Mouse (Mus musculus) right cerebral cortex, adult 18-20 months (tissue): Measurements from ENCODE around the gene Ctdnep1.

ENCODE experiments used
- DNase-seq: peaks from one replicate; pipeline ENCODE4 v3.0.0; 2022; ENCODE audit warnings: mixed read lengths

Ctdnep1 gene

GRCm38 (mm10) chr11:69984431-69984830 is 3.5 kb downstream of the Ctdnep1 start:
- DNase-seq: no peak

- no peak for DNase-seq
These were observed 9.0 kb downstream of the Ctdnep1 start for GRCm38 (mm10) chr11:69989949-69990348.

- DNase-seq: peak; percentile 96
These were observed 10.1 kb downstream of the Ctdnep1 start, which contains the start of gene Gabarap for GRCm38 (mm10) chr11:69990850-69991691. Gabarap (plus strand) TSS chr11:69991143.

GRCm38 (mm10) chr11:69991711-69992110 is 10.8 kb downstream of the Ctdnep1 start:
- no peak for DNase-seq

- DNase-seq: no peak
These were observed 11.4 kb downstream of the Ctdnep1 start for GRCm38 (mm10) chr11:69992396-69992795.

- no peak for DNase-seq
These were observed 12.0 kb downstream of the Ctdnep1 start for GRCm38 (mm10) chr11:69992932-69993331.

GRCm38 (mm10) chr11:69994401-69995090 is 13.6 kb downstream of the Ctdnep1 start:
- DNase-seq: no peak

GRCm38 (mm10) chr11:69995391-69995960 is 14.5 kb downstream of the Ctdnep1 start, which contains the start of gene Phf23:
Phf23 (plus strand) TSS chr11:69995777.
- DNase-seq: peak; percentile 99

- DNase-seq: peak; percentile 40
These were observed 15.5 kb downstream of the Ctdnep1 start for GRCm38 (mm10) chr11:69996161-69997061.

- DNase-seq: peak; percentile 73
These were observed 16.1 kb downstream of the Ctdnep1 start for GRCm38 (mm10) chr11:69997070-69997509.

GRCm38 (mm10) chr11:69998567-69999491 is 17.9 kb downstream of the Ctdnep1 start:
- DNase-seq: no peak

- no peak for DNase-seq
These were observed 18.7 kb downstream of the Ctdnep1 start for GRCm38 (mm10) chr11:69999666-70000065.

GRCm38 (mm10) chr11:70000396-70000898 is 19.5 kb downstream of the Ctdnep1 start, which contains the start of gene Dvl2:
Dvl2 (plus strand) TSS chr11:70000595.
- DNase-seq: peak; percentile 92

- DNase-seq: no peak
These were observed 20.2 kb downstream of the Ctdnep1 start for GRCm38 (mm10) chr11:70001159-70001558.

- no peak for DNase-seq
These were observed 20.9 kb downstream of the Ctdnep1 start for GRCm38 (mm10) chr11:70001865-70002264.

- no peak for DNase-seq
These were observed 21.5 kb downstream of the Ctdnep1 start for GRCm38 (mm10) chr11:70002471-70002870.

- DNase-seq: no peak
These were observed 24.6 kb downstream of the Ctdnep1 start for GRCm38 (mm10) chr11:70005521-70005920.

- no peak for DNase-seq
These were observed 29.1 kb downstream of the Ctdnep1 start for GRCm38 (mm10) chr11:70010033-70010432.

- DNase-seq: no peak
These were observed 29.6 kb downstream of the Ctdnep1 start for GRCm38 (mm10) chr11:70010548-70010947.

GRCm38 (mm10) chr11:70010961-70011360 is 30.0 kb downstream of the Ctdnep1 start:
- no peak for DNase-seq

- no peak for DNase-seq
These were observed 32.0 kb downstream of the Ctdnep1 start for GRCm38 (mm10) chr11:70012931-70013330.
